Mouse (Mus musculus): ENCODE measurements at regions not wholly inside any gene's neighbourhood (a gene's known extent, or its start where the extent isn't known, plus 50 kb on each side); places are given as distances from the start of the nearest gene placed in this dataset.

DNA sequence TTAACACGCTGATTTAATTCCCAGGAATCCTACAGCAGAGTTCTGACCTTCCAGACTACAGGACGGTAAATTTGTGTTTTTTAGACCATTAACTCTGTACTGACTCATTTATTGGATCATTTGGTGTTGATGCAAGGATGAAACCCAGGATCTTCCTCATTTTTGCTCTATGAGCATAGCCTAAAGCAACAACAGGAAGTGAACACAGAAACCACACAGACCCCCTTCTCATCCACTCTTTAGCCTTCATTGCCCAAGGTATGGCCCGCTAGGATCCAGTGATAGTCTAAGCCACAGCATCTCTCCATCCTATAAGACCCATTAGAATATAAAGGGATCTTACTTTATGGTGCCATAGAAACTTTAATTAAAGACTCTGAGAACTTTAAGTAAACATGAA lies 56.5 kb upstream of the Grin2b start:
- DNase-seq (ENCODE audit: low spot score in 2 of 2): no peak

DNA sequence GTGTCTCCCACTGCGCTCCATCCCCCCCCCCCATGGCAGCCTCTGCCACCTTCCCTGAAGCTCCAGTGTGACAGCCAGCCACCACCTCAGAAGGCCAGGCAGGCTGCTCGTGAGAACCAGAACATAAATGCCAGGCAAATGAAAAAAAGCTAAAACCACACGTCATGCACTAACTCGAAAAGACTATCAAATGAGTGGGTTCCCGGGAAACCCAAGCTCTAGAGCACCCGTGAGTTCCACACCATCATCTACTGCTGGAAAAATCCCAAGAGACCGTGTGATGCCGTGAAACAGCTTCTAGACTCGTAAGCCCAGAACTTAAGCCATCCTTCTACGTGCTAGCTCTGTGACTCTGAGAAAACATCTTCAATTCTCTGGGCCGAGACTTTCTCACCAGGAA lies 62.2 kb upstream of the Grin2b start:
- no peak for DNase-seq (ENCODE audit: low spot score in 2 of 2)

DNA sequence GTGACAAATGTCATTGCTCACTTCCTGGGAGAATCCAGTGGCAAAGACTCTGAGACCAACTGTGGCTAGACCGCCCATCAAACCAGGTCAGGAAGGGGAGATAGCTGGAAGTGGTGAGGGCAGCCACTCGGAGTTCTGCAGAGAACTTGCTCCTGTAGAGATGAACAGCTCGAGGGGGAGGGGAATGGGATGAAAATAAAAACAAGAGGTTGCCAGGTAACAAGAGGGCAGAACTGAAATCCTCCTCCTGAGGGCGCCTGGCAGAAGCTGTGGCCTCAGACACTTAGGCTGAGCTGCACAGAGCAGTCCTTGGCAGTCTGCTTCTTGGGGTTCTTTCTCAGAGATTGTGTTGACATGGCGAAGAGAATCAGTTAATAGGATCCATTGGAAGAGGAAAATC lies 65.7 kb upstream of the Grin2b start:
- DNase-seq (ENCODE audit: low spot score in 2 of 2): no peak

DNA sequence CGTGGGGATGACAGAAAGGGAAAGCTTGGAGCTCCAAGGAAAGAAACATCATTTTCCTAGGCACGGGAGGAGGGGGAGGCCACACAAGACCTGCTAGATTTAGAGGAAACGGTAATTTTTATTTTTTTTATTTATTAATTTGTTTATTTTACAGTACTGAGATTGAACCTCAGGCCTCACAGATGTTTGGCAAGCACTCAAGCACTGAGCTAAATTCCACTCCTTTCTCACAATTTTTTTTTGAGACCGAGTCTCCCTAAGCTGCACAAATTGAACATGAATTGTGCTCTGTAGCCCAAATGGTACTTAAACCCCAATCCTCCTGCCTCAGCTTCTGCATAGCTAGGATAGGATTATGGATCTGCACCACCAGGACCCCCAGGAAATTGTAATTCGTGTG lies 66.1 kb upstream of the Grin2b start:
- DNase-seq (ENCODE audit: low spot score in 2 of 2): no peak

DNA sequence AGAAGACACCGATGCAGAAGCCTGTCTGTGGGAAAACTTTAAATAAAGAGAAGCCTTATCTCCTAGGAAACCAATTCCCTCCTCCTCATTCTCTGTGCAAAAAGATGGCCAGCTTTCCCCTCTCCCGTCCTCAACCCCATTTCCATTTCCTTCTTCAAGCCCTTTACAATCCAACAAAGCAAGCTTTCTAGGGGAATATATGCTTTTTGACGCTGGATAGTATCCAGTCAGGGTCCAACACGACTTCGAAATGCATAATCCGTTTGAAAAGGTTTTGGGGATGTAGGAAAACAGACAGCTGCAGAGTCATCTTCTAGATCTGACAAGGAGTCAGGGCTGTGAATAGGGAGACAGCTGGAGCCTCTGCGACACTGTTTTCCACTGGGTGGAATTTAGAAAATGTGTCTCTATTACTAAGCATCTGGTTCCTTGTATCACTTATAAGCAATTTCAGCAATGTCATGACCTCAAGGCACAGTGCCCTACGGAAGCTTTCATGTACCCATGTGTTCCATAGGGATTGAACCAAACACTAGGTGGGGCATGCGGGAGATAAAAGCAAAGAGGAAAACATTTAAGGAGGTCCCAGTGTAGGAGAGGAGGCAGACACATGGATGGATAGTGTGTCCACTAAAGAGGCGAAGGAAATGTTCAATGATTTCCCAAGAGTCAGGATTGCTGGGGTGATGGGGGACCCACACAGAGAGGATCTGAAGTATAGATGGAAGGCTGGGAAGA lies 68.4 kb upstream of the Grin2b start:
- DNase-seq (ENCODE audit: low spot score in 2 of 2): peak; percentile 16 to 39

DNA sequence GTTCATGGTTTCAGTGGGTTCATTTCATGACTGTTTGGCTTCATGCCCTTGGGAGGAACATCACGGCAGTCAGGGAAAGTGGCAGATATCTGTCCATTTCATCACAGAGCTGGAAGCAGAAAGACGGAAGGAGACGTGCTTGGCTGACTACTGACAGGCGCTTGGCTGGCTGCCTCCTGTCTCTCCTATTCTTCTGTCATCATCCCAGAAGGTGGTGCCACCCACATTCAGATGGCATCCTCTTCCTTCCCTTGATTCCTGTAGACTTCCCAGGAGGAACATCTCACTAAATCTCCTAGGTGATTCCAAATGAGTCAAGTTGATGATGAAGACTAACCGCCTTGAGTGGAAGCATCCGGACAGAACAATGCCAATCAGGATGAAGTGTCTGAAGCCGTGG lies 71.6 kb upstream of the Grin2b start:
- no peak for DNase-seq (ENCODE audit: low spot score in 2 of 2)

DNA sequence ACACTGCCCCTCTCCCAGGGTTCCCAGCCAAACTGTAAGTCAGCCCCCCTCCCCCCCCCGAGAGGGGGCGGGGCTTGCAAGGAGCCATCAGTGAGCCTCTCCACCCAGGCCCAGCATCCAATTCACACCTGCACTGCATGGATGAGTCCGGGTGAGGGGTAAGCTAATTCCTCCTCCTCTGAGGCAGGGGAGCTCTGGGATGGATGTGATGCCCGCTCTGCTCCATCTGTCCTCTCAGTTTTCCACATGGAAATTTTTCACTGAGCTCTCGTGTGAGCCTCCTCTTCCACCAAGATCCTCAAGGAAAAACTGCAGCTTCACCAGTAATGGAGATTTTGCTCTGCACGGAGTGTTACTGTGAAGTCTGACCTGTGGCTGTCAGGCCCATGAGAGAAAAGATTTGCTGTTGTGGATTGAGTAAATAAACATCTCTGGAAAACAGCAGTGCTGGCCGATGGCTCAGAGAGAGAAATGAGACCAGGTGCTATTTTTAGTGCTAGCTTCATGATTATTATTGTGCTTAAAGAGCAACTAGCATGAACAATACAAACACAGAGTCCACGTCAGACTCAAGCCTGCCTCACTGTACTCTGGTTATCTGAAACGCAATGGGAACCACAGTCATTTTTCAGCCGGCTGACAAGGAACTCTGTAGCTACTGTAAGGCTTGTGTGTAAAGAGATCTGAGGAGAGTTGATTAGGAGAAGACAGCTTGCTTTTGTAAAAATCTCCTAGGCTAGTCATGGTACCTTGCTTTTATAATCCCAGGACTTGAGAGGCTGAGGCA lies 71.4 kb upstream of the Gm8994 start:
- DNase-seq (ENCODE audit: low spot score in 2 of 2): peak in 1 of 2 experiments; percentile 23

DNA sequence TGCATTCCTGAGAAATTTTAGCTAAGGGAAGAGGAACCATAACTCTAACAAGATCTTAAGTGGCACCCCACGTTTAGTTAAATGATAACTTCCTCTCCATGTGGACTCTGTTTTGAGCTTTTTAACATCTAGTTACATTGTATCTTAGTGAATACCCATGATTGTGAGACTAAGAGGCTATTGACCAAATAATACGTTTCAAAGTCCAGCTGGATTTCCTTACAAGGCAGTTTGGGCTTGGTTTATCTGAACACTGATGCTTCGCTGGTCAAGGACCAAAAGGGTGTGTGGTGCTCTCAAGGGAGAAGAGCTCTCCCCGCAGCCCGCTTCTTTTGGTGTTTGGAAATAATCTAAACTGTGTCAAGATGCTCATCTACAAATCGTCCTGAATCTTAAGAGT lies 51.6 kb upstream of the Gm8994 start:
- DNase-seq (ENCODE audit: low spot score in 2 of 2): no peak

DNA sequence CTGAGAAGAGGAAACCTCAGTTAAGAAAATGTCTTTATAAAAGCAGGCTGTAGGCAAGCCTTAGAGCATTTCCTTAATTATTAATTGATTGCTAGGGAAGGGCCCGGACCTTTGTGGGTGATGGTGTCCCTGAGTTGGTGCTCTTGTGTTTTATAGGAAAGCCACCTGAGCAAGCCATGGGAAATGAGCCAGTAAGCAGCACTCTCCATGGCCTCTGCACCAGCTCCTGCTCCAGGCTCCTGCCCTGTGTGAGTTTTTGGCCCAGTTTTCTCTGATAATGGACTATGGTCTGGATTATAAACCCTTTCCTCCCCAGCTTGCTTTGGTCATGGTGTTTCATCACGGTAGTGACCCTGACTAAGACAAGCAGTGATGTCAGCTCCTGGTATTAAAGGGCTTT lies 50.6 kb upstream of the Gm8994 start:
- no peak for DNase-seq (ENCODE audit: low spot score in 2 of 2)
